ENCODE assay signal across 23 mouse cellular contexts in genomic region chr10:75625920-75626319, GRCm38 (mm10). TPM values are rescaled to one million over a fixed set of nuclear protein-coding genes. Genes with fewer than 3 reads are reported as not detected.
A peak's percentile ranks its signal among the peaks of the same experiment; 100 is the strongest.
DNase-seq lines count a peak whose midpoint lies in the region; ATAC-seq lines count a peak whose summit lies in the region.
"Had no signal": no experiment of that assay in that cellular context is flagged by ENCODE, and none has a peak within 500 bp of the region (broad histone marks: within the 10 kb centered on the region; RNA-seq: fewer than 3 reads in every experiment).

No protein-coding gene starts in this region.

- H3K36me3 ChIP-seq in midbrain, embryonic 11.5 days (ENCODE audit: control insufficient read depth, insufficient read depth, low read length) = no peaks in the 10 kb centered on the region
- no peaks in the 10 kb centered on the region for H3K36me3 ChIP-seq in midbrain, embryonic 15.5 days (replicated peaks)
- H3K36me3 ChIP-seq: embryonic facial prominence, embryonic 13.5 days; embryonic facial prominence, embryonic 15.5 days; forebrain, embryonic 10.5 days; forebrain, embryonic 12.5 days had no signal

- no peak overlapping the region for H3K27ac ChIP-seq in midbrain, embryonic 11.5 days (ENCODE audit: low read depth, low read length)
- no peak overlapping the region for H3K27ac ChIP-seq in midbrain, embryonic 15.5 days
- H3K27ac ChIP-seq: embryonic facial prominence, embryonic 13.5 days; embryonic facial prominence, embryonic 15.5 days; forebrain, embryonic 10.5 days; forebrain, embryonic 12.5 days had no signal

- H3K4me1 ChIP-seq in midbrain, embryonic 11.5 days (ENCODE audit: control insufficient read depth, insufficient read depth, low read length) = no peaks in the 10 kb centered on the region
- no peaks in the 10 kb centered on the region for H3K4me1 ChIP-seq in midbrain, embryonic 15.5 days
- H3K4me1 ChIP-seq: embryonic facial prominence, embryonic 13.5 days; embryonic facial prominence, embryonic 15.5 days; forebrain, embryonic 12.5 days had no signal

- H3K4me2 ChIP-seq in midbrain, embryonic 11.5 days = no peak overlapping the region
- H3K4me2 ChIP-seq in midbrain, embryonic 15.5 days = no peak overlapping the region
- H3K4me2 ChIP-seq: embryonic facial prominence, embryonic 13.5 days; embryonic facial prominence, embryonic 15.5 days; forebrain, embryonic 12.5 days had no signal

- DNase-seq in heart, adult 11 months = peak; percentile 73
- no peak for DNase-seq in heart, postnatal 4 days
- peak; percentile 76 for DNase-seq in midbrain, embryonic 11.5 days (ENCODE audit: low spot score, missing footprints)
- DNase-seq: adrenal gland, adult 2 months; adrenal gland, postnatal 10 days; adrenal gland, postnatal 25 days; cerebellum, adult 11 months; cerebellum, adult 18-20 months; cerebellum, adult 8-10 months; cerebellum, adult 9-11 months; cerebellum, postnatal 14 days; cerebellum, postnatal 36 days; embryo, embryonic 11 days had no signal

- H3K27me3 ChIP-seq in midbrain, embryonic 11.5 days (ENCODE audit: control insufficient read depth, insufficient read depth, low read length) = no peaks in the 10 kb centered on the region
- H3K27me3 ChIP-seq in midbrain, embryonic 15.5 days (replicated peaks) = no peaks in the 10 kb centered on the region
- H3K27me3 ChIP-seq: embryonic facial prominence, embryonic 13.5 days; embryonic facial prominence, embryonic 15.5 days; forebrain, embryonic 12.5 days had no signal

- WGBS in midbrain, embryonic 11.5 days = 68% methylated on average over 6 of the region's 6 CpGs
- WGBS in midbrain, embryonic 15.5 days = 71% methylated on average over 6 of the region's 6 CpGs

- no peaks in the 10 kb centered on the region for H3K9me3 ChIP-seq in midbrain, embryonic 11.5 days (ENCODE audit: control insufficient read depth, low read length)
- no peaks in the 10 kb centered on the region for H3K9me3 ChIP-seq in midbrain, embryonic 15.5 days
- H3K9me3 ChIP-seq: embryonic facial prominence, embryonic 13.5 days; embryonic facial prominence, embryonic 15.5 days; forebrain, embryonic 10.5 days; forebrain, embryonic 12.5 days had no signal

- H3K9ac ChIP-seq in midbrain, embryonic 11.5 days (ENCODE audit: low read length) = no peak overlapping the region
- no peak overlapping the region for H3K9ac ChIP-seq in midbrain, embryonic 15.5 days
- H3K9ac ChIP-seq: embryonic facial prominence, embryonic 13.5 days; embryonic facial prominence, embryonic 15.5 days; forebrain, embryonic 12.5 days had no signal

- H3K4me3 ChIP-seq in midbrain, embryonic 11.5 days (ENCODE audit: low read depth, low read length) = no peak overlapping the region
- H3K4me3 ChIP-seq in midbrain, embryonic 15.5 days = no peak overlapping the region
- H3K4me3 ChIP-seq: embryonic facial prominence, embryonic 13.5 days; embryonic facial prominence, embryonic 15.5 days; erythroblast, embryonic 14.5 days; forebrain, embryonic 10.5 days; forebrain, embryonic 12.5 days had no signal

- no peak for ATAC-seq in midbrain, embryonic 11.5 days (ENCODE audit: low FRiP score)
- no peak for ATAC-seq in midbrain, embryonic 15.5 days (replicated peaks)
- ATAC-seq: forebrain, embryonic 14.5 days; forebrain, embryonic 16.5 days had no signal

RNA-seq across cellular contexts. Expression of gene Susd2, which starts 17.9 kb away (rescaled TPM):
- 1 to 10 TPM; 4.7 to 4.9 TPM for total RNA-seq in heart, postnatal 4 days (2021)
- 1.2 and 1.6 TPM in 2 replicates for polyA plus RNA-seq in midbrain, embryonic 11.5 days (2014; fragmentation: Nextera tagmentation; extraction: Ambion mirVana)
- polyA plus RNA-seq in midbrain, embryonic 15.5 days (2015; fragmentation: Nextera tagmentation; extraction: Ambion mirVana) = 3.0 and 4.1 TPM in 2 replicates

RNA-seq across cellular contexts. Expression of gene Ggt5, which starts 36.8 kb away (rescaled TPM):
- total RNA-seq in heart, postnatal 4 days (2021) = 1 to 10 TPM; 8.4 to 9.3 TPM
- polyA plus RNA-seq in midbrain, embryonic 11.5 days (2014; fragmentation: Nextera tagmentation; extraction: Ambion mirVana) = 0.25 and 0.29 TPM in 2 replicates
- polyA plus RNA-seq in midbrain, embryonic 15.5 days (2015; fragmentation: Nextera tagmentation; extraction: Ambion mirVana) = 2.2 and 3.4 TPM in 2 replicates
- total RNA-seq: MEL had no signal
- polyA plus RNA-seq: C2C12; erythroblast, embryonic 14.5 days had no signal
